Mouse (Mus musculus): ENCODE measurements around the gene Cdc42ep4.

DNA sequence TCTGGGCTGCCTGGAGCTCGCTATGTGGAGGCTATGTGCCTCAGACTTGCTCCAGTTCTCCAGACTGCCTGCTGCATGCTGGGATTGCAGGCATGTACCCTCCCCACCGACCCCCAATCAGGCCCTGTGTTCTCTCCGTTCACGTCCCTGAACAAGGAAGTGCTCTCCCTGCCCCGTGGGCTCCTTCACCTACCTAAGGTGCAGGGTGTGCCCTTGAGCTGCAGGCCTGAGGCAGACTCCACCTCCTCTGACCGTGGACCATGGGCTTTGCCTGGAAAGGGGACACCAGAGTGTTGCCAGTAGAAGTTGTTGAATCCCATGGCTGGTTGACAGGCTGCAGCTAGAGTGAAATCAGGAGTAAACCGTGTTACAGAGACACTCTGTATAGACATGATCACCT lies 52.0 kb downstream of the Cdc42ep4 start:
- TF ChIP-seq MAFK (IDR thresholded peaks at IDR 0.05; ENCODE audit: insufficient read depth, low read depth, low read length) = no peak
- no peak for TF ChIP-seq ZC3H11A (IDR thresholded peaks at IDR 0.05; ENCODE audit: borderline replicate concordance, low read depth, low read length)
- TF ChIP-seq CHD2 (IDR thresholded peaks at IDR 0.05; ENCODE audit: low read depth, low read length) = no peak
- no peak for TF ChIP-seq HCFC1 (IDR thresholded peaks at IDR 0.05; ENCODE audit: borderline replicate concordance, insufficient read depth, low read length)
